ENCODE assay signal across 21 mouse cellular contexts in the genomic region with DNA sequence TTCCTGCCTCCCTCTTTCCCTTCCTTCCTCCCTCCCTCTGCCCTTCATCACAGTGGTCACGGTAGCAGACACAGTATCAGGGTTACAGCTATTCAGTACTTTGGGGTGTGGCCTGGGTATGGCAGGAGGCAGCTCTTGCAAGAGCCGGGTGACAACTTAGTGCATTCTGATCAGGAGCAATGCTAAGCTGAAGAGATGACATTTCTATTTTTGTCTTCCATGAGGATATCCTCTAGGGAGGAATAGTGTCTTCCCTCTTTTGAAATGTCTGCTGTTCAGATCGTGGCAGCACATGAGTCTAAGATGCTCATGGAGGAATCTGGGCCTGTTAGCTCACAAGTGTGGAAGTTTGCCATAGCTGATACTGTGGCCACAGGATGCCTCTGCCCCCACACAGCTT.
DNase-seq lines count a peak whose midpoint lies in the region; ATAC-seq and TF ChIP-seq lines count a peak whose summit lies in the region.
"Had no signal": no experiment of that assay in that cellular context is flagged by ENCODE, and none has a peak within 500 bp of the region (broad histone marks: within the 10 kb centered on the region; RNA-seq: fewer than 3 reads in every experiment).

No protein-coding gene starts in this region.

- no peaks in the 10 kb centered on the region for H3K79me2 ChIP-seq in heart, adult 2 months (replicated peaks; ENCODE audit: control insufficient read depth, insufficient read depth, low read length)

- no peak for TF ChIP-seq POLR2A in heart, adult 2 months (IDR thresholded peaks at IDR 0.05; ENCODE audit: insufficient read depth, low read depth, low read length)

- WGBS in forebrain, embryonic 16.5 days: 79% methylated on average over 3 of the region's 3 CpGs
- 72% methylated on average over 3 of the region's 3 CpGs for WGBS in forebrain, embryonic 14.5 days
- WGBS in heart, adult 2 months: 33% methylated on average over 3 of the region's 3 CpGs
- WGBS in heart, embryonic 15.5 days: 37% methylated on average over 3 of the region's 3 CpGs
- WGBS in lung, postnatal 0 days: 55% methylated on average over 3 of the region's 3 CpGs

- H3K27me3 ChIP-seq in forebrain, embryonic 16.5 days (replicated peaks; ENCODE audit: control insufficient read depth, insufficient read depth, low read length): no peaks in the 10 kb centered on the region
- H3K27me3 ChIP-seq in forebrain, embryonic 14.5 days (replicated peaks; ENCODE audit: control insufficient read depth, insufficient read depth, low read length): no peaks in the 10 kb centered on the region
- H3K27me3 ChIP-seq in heart, adult 2 months (ENCODE audit: control insufficient read depth, insufficient read depth, low read length): no peaks in the 10 kb centered on the region
- H3K27me3 ChIP-seq in heart, embryonic 15.5 days: no peaks in the 10 kb centered on the region
- no peaks in the 10 kb centered on the region for H3K27me3 ChIP-seq in lung, postnatal 0 days (replicated peaks; ENCODE audit: insufficient read depth, low read length)
- H3K27me3 ChIP-seq: forebrain, embryonic 15.5 days had no signal

- no peak overlapping the region for H3K27ac ChIP-seq in forebrain, embryonic 16.5 days (ENCODE audit: low read length)
- no peak overlapping the region for H3K27ac ChIP-seq in forebrain, embryonic 14.5 days (ENCODE audit: low read depth, low read length)
- peak overlapping the region; percentile 40; the same call in 1 of the 2 replicates for H3K27ac ChIP-seq in heart, adult 2 months
- H3K27ac ChIP-seq in heart, embryonic 15.5 days: peak overlapping the region; percentile 50; the same call in 1 of the 2 replicates
- no peak overlapping the region for H3K27ac ChIP-seq in lung, postnatal 0 days (ENCODE audit: low read length)
- H3K27ac ChIP-seq: embryonic facial prominence, embryonic 10.5 days had no signal

- H3K4me1 ChIP-seq in forebrain, embryonic 16.5 days (replicated peaks; ENCODE audit: control insufficient read depth, insufficient read depth, low read length): peaks cover 3% of the 10 kb centered on the region; the same call in 1 of the 2 replicates
- no peaks in the 10 kb centered on the region for H3K4me1 ChIP-seq in forebrain, embryonic 14.5 days (ENCODE audit: control insufficient read depth, insufficient read depth, low read length)
- H3K4me1 ChIP-seq in heart, adult 2 months (ENCODE audit: control insufficient read depth, insufficient read depth, low read length): peaks cover 12% of the 10 kb centered on the region
- peaks cover 42% of the 10 kb centered on the region for H3K4me1 ChIP-seq in heart, embryonic 15.5 days (replicated peaks)
- no peaks in the 10 kb centered on the region for H3K4me1 ChIP-seq in lung, postnatal 0 days (ENCODE audit: insufficient read depth, low read depth, low read length)
- H3K4me1 ChIP-seq: forebrain, embryonic 15.5 days had no signal

- no peak for DNase-seq in forebrain, embryonic 14.5 days (ENCODE audit: low spot score)
- DNase-seq in heart, adult 2 months: no peak
- DNase-seq in heart, postnatal 14 days: no peak
- no peak for DNase-seq in heart, adult 9 months (ENCODE audit: low spot score in 2 of 2)
- no peak for DNase-seq in lung, postnatal 0 days (ENCODE audit: low spot score)
- DNase-seq in lung, postnatal 10 days: no peak
- DNase-seq: adrenal gland, adult 8-10 months; adrenal gland, postnatal 36 days; B cell, adult 2 months; cerebellum, adult 2 months; cerebellum, postnatal 10 days; gastrocnemius, postnatal 36 days; kidney, adult 11 months; kidney, adult 9 months had no signal

- no peak overlapping the region for H3K4me3 ChIP-seq in forebrain, embryonic 16.5 days (replicated peaks; ENCODE audit: low read length)
- no peak overlapping the region for H3K4me3 ChIP-seq in forebrain, embryonic 14.5 days (ENCODE audit: low read depth, low read length)
- H3K4me3 ChIP-seq in heart, adult 2 months: no peak overlapping the region
- no peak overlapping the region for H3K4me3 ChIP-seq in heart, embryonic 15.5 days
- H3K4me3 ChIP-seq in lung, postnatal 0 days (ENCODE audit: low read depth, low read length): no peak overlapping the region
- H3K4me3 ChIP-seq: embryonic facial prominence, embryonic 10.5 days; forebrain, embryonic 15.5 days had no signal

- no peak for TF ChIP-seq EP300 in heart, adult 2 months (IDR thresholded peaks at IDR 0.05; ENCODE audit: insufficient read depth, low read depth, low read length)
- no peak for TF ChIP-seq EP300 in lung, postnatal 0 days (IDR thresholded peaks at IDR 0.05)

- no peak overlapping the region for H3K4me2 ChIP-seq in forebrain, embryonic 16.5 days (ENCODE audit: low read length)
- H3K4me2 ChIP-seq in forebrain, embryonic 14.5 days (ENCODE audit: low read length): no peak overlapping the region
- no peak overlapping the region for H3K4me2 ChIP-seq in heart, embryonic 15.5 days
- no peak overlapping the region for H3K4me2 ChIP-seq in lung, postnatal 0 days (replicated peaks; ENCODE audit: low read depth, low read length)
- H3K4me2 ChIP-seq: forebrain, embryonic 15.5 days had no signal

- peak; percentile 53; the same call in 1 of the 2 replicates for ATAC-seq in forebrain, embryonic 16.5 days
- no peak for ATAC-seq in forebrain, embryonic 14.5 days
- no peak for ATAC-seq in heart, embryonic 15.5 days (replicated peaks; ENCODE audit: insufficient number of reproducible peaks, insufficient read depth, low FRiP score, low read depth)
- ATAC-seq in lung, postnatal 0 days: peak; percentile 30; the same call in 1 of the 2 replicates
- ATAC-seq: CD4-positive, CD25-positive, alpha-beta regulatory T cell, adult 4 months; forebrain, embryonic 15.5 days; hindbrain, embryonic 16.5 days had no signal

- H3K9me3 ChIP-seq in forebrain, embryonic 16.5 days (ENCODE audit: control insufficient read depth, low read length): no peaks in the 10 kb centered on the region
- H3K9me3 ChIP-seq in forebrain, embryonic 14.5 days (replicated peaks; ENCODE audit: control insufficient read depth, low read length): no peaks in the 10 kb centered on the region
- H3K9me3 ChIP-seq in heart, embryonic 15.5 days (replicated peaks): no peaks in the 10 kb centered on the region
- H3K9me3 ChIP-seq in lung, postnatal 0 days (ENCODE audit: low read length): no peaks in the 10 kb centered on the region
- H3K9me3 ChIP-seq: embryonic facial prominence, embryonic 10.5 days; forebrain, embryonic 15.5 days; G1E had no signal

- no peak overlapping the region for H3K9ac ChIP-seq in forebrain, embryonic 16.5 days (replicated peaks; ENCODE audit: low read depth, low read length)
- no peak overlapping the region for H3K9ac ChIP-seq in forebrain, embryonic 14.5 days (ENCODE audit: low read length)
- H3K9ac ChIP-seq in heart, adult 2 months (ENCODE audit: low read depth, low read length): no peak overlapping the region
- H3K9ac ChIP-seq in heart, embryonic 15.5 days: no peak overlapping the region
- H3K9ac ChIP-seq in lung, postnatal 0 days (replicated peaks; ENCODE audit: low read depth): no peak overlapping the region
- H3K9ac ChIP-seq: forebrain, embryonic 15.5 days had no signal

- H3K36me3 ChIP-seq in forebrain, embryonic 16.5 days (ENCODE audit: control insufficient read depth, insufficient read depth): peaks cover 8% of the 10 kb centered on the region
- 0 out of 2 replicates have a peak, but pooled peaks cover 4% of the 10 kb centered on the region for H3K36me3 ChIP-seq in forebrain, embryonic 14.5 days (ENCODE audit: control insufficient read depth, insufficient read depth, low read length)
- H3K36me3 ChIP-seq in heart, adult 2 months (ENCODE audit: control insufficient read depth, insufficient read depth, low read length): peaks cover 2% of the 10 kb centered on the region; the same call in 1 of the 2 replicates
- no peaks in the 10 kb centered on the region for H3K36me3 ChIP-seq in heart, embryonic 15.5 days
- H3K36me3 ChIP-seq in lung, postnatal 0 days (ENCODE audit: insufficient read depth, low read length): no peaks in the 10 kb centered on the region

- intact Hi-C loops in heart, adult 2 months (cut with DNase I): loop anchor here (2.0 kb wide), 1 partner anchor 25 kb away; no protein-coding TSS in a partner anchor
- intact Hi-C loops in heart, postnatal 14 days (cut with DNase I): no loop called here

- no peak for TF ChIP-seq CTCF in heart, adult 2 months (IDR thresholded peaks at IDR 0.05)
- TF ChIP-seq CTCF in lung, postnatal 0 days (IDR thresholded peaks at IDR 0.05): no peak

Comparison
In these comparisons a context has a peak if more than half of its experiments do, and no peak if none do; other contexts are left out.
1. ATAC-seq: peak in forebrain, embryonic 16.5 days (single experiment) and lung, postnatal 0 days (single experiment); none in forebrain, embryonic 14.5 days (single experiment) and heart, embryonic 15.5 days (single experiment).
2. H3K27ac ChIP-seq: peak in heart, adult 2 months (single experiment) and heart, embryonic 15.5 days (single experiment); none in forebrain, embryonic 16.5 days (single experiment), forebrain, embryonic 14.5 days (single experiment) and lung, postnatal 0 days (single experiment).